ENCODE assay signal across 19 mouse cellular contexts in genomic region chr14:33035386-33035785, GRCm38 (mm10). TPM values are rescaled to one million over a fixed set of nuclear protein-coding genes. Genes with fewer than 3 reads are reported as not detected.
"Had no signal": no experiment of that assay in that cellular context is flagged by ENCODE, and none has a peak within 500 bp of the region (broad histone marks: within the 10 kb centered on the region; RNA-seq: fewer than 3 reads in every experiment).

No protein-coding gene starts in this region.

- H3K36me3 ChIP-seq: intestine, embryonic 15.5 days; limb, embryonic 10.5 days; limb, embryonic 13.5 days; liver, embryonic 12.5 days; liver, embryonic 15.5 days; lung, embryonic 15.5 days; neural tube, embryonic 13.5 days; stomach, embryonic 15.5 days had no signal

- H3K27me3 ChIP-seq: intestine, embryonic 15.5 days; liver, embryonic 12.5 days; liver, embryonic 15.5 days; lung, embryonic 15.5 days; neural tube, embryonic 13.5 days; stomach, embryonic 15.5 days had no signal

- ATAC-seq: intestine, embryonic 15.5 days; liver, embryonic 12.5 days; midbrain, embryonic 16.5 days had no signal

- H3K4me2 ChIP-seq: intestine, embryonic 15.5 days; limb, embryonic 13.5 days; liver, embryonic 12.5 days; liver, embryonic 15.5 days; lung, embryonic 15.5 days; midbrain, embryonic 11.5 days; neural tube, embryonic 13.5 days; stomach, embryonic 15.5 days had no signal

- DNase-seq: liver; lung, adult 18-20 months; lung, postnatal 14 days; lung, postnatal 4 days; retina, postnatal 1 day; right cerebral cortex, postnatal 25 days; spleen, adult 18-20 months; thymus, postnatal 25 days had no signal

- H3K9me3 ChIP-seq: intestine, embryonic 15.5 days; limb, embryonic 10.5 days; limb, embryonic 13.5 days; liver, embryonic 12.5 days; liver, embryonic 15.5 days; lung, embryonic 15.5 days; neural tube, embryonic 13.5 days; stomach, embryonic 15.5 days had no signal

- H3K27ac ChIP-seq: intestine, embryonic 15.5 days; limb, embryonic 10.5 days; limb, embryonic 13.5 days; liver, embryonic 12.5 days; liver, embryonic 15.5 days; lung, embryonic 15.5 days; neural tube, embryonic 13.5 days; stomach, embryonic 15.5 days had no signal

- H3K4me3 ChIP-seq: intestine, embryonic 15.5 days; limb, embryonic 10.5 days; limb, embryonic 13.5 days; liver, embryonic 12.5 days; liver, embryonic 15.5 days; lung, embryonic 15.5 days; myocyte; neural tube, embryonic 13.5 days; stomach, embryonic 15.5 days had no signal

- H3K4me1 ChIP-seq: intestine, embryonic 15.5 days; liver, embryonic 12.5 days; liver, embryonic 15.5 days; lung, embryonic 15.5 days; stomach, embryonic 15.5 days had no signal

- H3K9ac ChIP-seq: intestine, embryonic 15.5 days; limb, embryonic 13.5 days; liver, embryonic 12.5 days; liver, embryonic 15.5 days; lung, embryonic 15.5 days; neural tube, embryonic 13.5 days; stomach, embryonic 15.5 days had no signal

RNA-seq across cellular contexts. Expression of gene Lrrc18, which starts 44.2 kb away (rescaled TPM):
- polyA plus RNA-seq: myocyte had no signal
